Mouse (Mus musculus): ENCODE data around the gene Palm3. TPM values are rescaled to one million over a fixed set of nuclear protein-coding genes. Genes with fewer than 3 reads are reported as not detected.
"Not testable (repeated sequence)": the region's sequence is repeated elsewhere in the genome, so short reads cannot be mapped to it uniquely, and the experiment has no call there.

The Palm3 gene
- polyA plus RNA-seq, 1 experiment from 2014 or later = 7.4 TPM

DNA sequence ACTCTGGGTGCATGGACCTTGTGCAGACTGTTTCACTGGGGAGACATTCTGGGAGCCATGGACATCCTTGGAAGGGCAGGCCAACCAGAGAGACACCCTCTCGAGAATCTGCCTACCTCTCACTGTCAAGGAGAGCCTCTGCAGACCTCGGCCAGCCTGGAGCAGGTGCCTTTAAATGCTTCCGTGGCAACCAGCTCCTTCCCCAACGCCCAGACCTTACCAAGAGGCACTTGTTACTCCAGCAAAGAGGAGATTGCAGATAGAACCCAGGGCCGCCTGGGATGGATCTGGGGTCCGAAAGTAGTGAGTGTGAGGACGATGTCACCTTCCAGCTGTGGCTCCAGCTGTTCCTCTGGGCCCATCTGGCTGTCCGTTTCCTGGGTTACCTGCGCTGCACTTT lies 43.1 kb upstream of the Palm3 start:
- H3K9me3 ChIP-seq (ENCODE audit: control insufficient read depth, low read length) = no peaks in the 10 kb centered on the region
- no peak overlapping the region for H3K4me3 ChIP-seq (ENCODE audit: low read length)
- H3K36me3 ChIP-seq (ENCODE audit: control insufficient read depth, insufficient read depth, low read length) = peaks cover 34% of the 10 kb centered on the region
- H3K4me2 ChIP-seq (replicated peaks; ENCODE audit: low read depth, low read length) = no peak overlapping the region
- no peak overlapping the region for H3K9ac ChIP-seq (ENCODE audit: low read depth, low read length)
- peaks cover 24% of the 10 kb centered on the region for H3K4me1 ChIP-seq (ENCODE audit: control insufficient read depth, insufficient read depth, low read length)
- no peaks in the 10 kb centered on the region for H3K27me3 ChIP-seq (ENCODE audit: control insufficient read depth, insufficient read depth, low read length)
- H3K27ac ChIP-seq (ENCODE audit: low read depth, low read length) = 0 out of 2 replicates have a peak overlapping the region, but pooled peaks have one; percentile 47
- WGBS = 75% methylated on average over 9 of the region's 9 CpGs
- ATAC-seq (ENCODE audit: low FRiP score, low TSS enrichment) = no peak

GRCm38 (mm10) chr8:83980250-83980649 lies 41.0 kb upstream of the Palm3 start:
- Histone ChIP-seq H3K36me3 (ENCODE audit: control insufficient read depth, insufficient read depth, low read length) (peaks cover 51% of the 10 kb centered on the region), H3K4me1 (ENCODE audit: control insufficient read depth, insufficient read depth, low read length) (peaks cover 11% of the 10 kb centered on the region), H3K4me2 (replicated peaks; ENCODE audit: low read depth, low read length) (no peak overlapping the region), H3K4me3 (ENCODE audit: low read length) (no peak overlapping the region), H3K27me3 (ENCODE audit: control insufficient read depth, insufficient read depth, low read length) (no peaks in the 10 kb centered on the region), H3K9me3 (ENCODE audit: control insufficient read depth, low read length) (no peaks in the 10 kb centered on the region), H3K9ac (ENCODE audit: low read depth, low read length) (no peak overlapping the region), H3K27ac (ENCODE audit: low read depth, low read length) (no peak overlapping the region)
- ATAC-seq (ENCODE audit: low FRiP score, low TSS enrichment) = no peak
- 90% methylated on average over 1 of the region's 1 CpGs for WGBS

DNA sequence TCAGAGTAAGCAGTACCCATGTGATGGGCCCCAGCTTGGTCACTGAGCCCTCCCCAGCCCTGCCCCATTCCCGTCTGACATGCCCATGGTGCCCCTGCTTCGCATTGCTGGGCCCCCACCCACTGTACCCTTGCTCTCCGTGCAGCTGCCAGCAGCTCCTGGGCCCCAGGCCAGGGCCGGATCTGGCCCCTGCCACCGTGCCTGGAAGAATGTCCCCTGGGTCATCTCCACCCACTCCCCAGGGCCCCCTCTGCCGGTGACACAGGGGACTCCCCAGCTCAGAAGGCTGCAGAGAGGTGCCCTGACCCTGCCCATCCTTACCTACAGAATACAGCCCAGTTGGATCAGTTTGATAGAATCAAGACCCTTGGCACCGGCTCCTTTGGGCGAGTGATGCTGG lies 40.4 kb upstream of the Palm3 start:
- Histone ChIP-seq H3K27me3 (ENCODE audit: control insufficient read depth, insufficient read depth, low read length) (no peaks in the 10 kb centered on the region), H3K4me3 (ENCODE audit: low read length) (no peak overlapping the region), H3K4me2 (replicated peaks; ENCODE audit: low read depth, low read length) (no peak overlapping the region), H3K27ac (ENCODE audit: low read depth, low read length) (no peak overlapping the region), H3K9ac (ENCODE audit: low read depth, low read length) (no peak overlapping the region), H3K36me3 (ENCODE audit: control insufficient read depth, insufficient read depth, low read length) (peaks cover 56% of the 10 kb centered on the region), H3K4me1 (ENCODE audit: control insufficient read depth, insufficient read depth, low read length) (peaks cover 11% of the 10 kb centered on the region), H3K9me3 (ENCODE audit: control insufficient read depth, low read length) (no peaks in the 10 kb centered on the region)
- no peak for ATAC-seq (ENCODE audit: low FRiP score, low TSS enrichment)
- WGBS = 82% methylated on average over 8 of the region's 8 CpGs

- no peaks in the 10 kb centered on the region for H3K27me3 ChIP-seq (ENCODE audit: control insufficient read depth, insufficient read depth, low read length)
- 95% methylated on average over 7 of the region's 7 CpGs for WGBS
Observed at GRCm38 (mm10) chr8:83981533-83981932, 39.7 kb upstream of the Palm3 start.

DNA sequence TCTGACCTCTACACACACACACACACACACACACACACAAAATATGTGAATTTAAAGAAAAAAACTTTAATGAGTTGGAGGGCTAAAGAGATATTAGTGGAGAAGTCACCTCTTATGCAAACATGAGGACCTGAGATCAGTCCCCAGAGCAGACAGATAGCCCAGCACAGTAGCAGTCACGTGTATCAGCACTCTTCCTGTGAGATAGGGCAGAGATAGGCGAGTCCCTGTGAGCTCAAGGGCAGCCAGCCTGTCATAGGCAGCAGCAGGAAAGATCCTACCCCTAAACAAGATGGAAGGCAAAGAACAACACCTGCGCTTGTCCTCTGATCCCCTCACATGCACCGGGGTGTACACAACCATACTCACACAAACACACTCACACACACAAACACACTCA lies 38.8 kb upstream of the Palm3 start:
- Histone ChIP-seq H3K9me3 (ENCODE audit: control insufficient read depth, low read length) (no peaks in the 10 kb centered on the region), H3K27me3 (ENCODE audit: control insufficient read depth, insufficient read depth, low read length) (no peaks in the 10 kb centered on the region), H3K27ac (ENCODE audit: low read depth, low read length) (no peak overlapping the region), H3K36me3 (ENCODE audit: control insufficient read depth, insufficient read depth, low read length) (peaks cover 66% of the 10 kb centered on the region), H3K9ac (ENCODE audit: low read depth, low read length) (no peak overlapping the region), H3K4me2 (replicated peaks; ENCODE audit: low read depth, low read length) (no peak overlapping the region), H3K4me1 (ENCODE audit: control insufficient read depth, insufficient read depth, low read length) (peaks cover 4% of the 10 kb centered on the region), H3K4me3 (ENCODE audit: low read length) (no peak overlapping the region)
- ATAC-seq (ENCODE audit: low FRiP score, low TSS enrichment) = no peak
- WGBS = 91% methylated on average over 4 of the region's 4 CpGs

More at GRCm38 (mm10) chr8:83981533-83981932, 39.7 kb upstream of the Palm3 start:
- no peaks in the 10 kb centered on the region for H3K9me3 ChIP-seq (ENCODE audit: control insufficient read depth, low read length)
- peaks cover 11% of the 10 kb centered on the region for H3K4me1 ChIP-seq (ENCODE audit: control insufficient read depth, insufficient read depth, low read length)
- H3K9ac ChIP-seq (ENCODE audit: low read depth, low read length) = no peak overlapping the region
- H3K4me3 ChIP-seq (ENCODE audit: low read length) = no peak overlapping the region
- H3K4me2 ChIP-seq (replicated peaks; ENCODE audit: low read depth, low read length) = no peak overlapping the region
- peaks cover 59% of the 10 kb centered on the region for H3K36me3 ChIP-seq (ENCODE audit: control insufficient read depth, insufficient read depth, low read length)
- no peak overlapping the region for H3K27ac ChIP-seq (ENCODE audit: low read depth, low read length)
- ATAC-seq (ENCODE audit: low FRiP score, low TSS enrichment) = no peak

- not testable (repeated sequence) for ATAC-seq (ENCODE audit: low FRiP score, low TSS enrichment); H3K4me3 ChIP-seq (ENCODE audit: low read length); H3K9me3 ChIP-seq (ENCODE audit: control insufficient read depth, low read length); H3K9ac ChIP-seq (ENCODE audit: low read depth, low read length); H3K4me2 ChIP-seq (replicated peaks; ENCODE audit: low read depth, low read length); H3K4me1 ChIP-seq (ENCODE audit: control insufficient read depth, insufficient read depth, low read length); H3K27ac ChIP-seq (ENCODE audit: low read depth, low read length); H3K27me3 ChIP-seq (ENCODE audit: control insufficient read depth, insufficient read depth, low read length)
- 91% methylated on average over 2 of the region's 2 CpGs for whole genome bisulfite sequencing
- peaks cover 71% of the 10 kb centered on the region for H3K36me3 ChIP-seq (ENCODE audit: control insufficient read depth, insufficient read depth, low read length)
Observed at GRCm38 (mm10) chr8:83983222-83983621, 38.0 kb upstream of the Palm3 start.

DNA sequence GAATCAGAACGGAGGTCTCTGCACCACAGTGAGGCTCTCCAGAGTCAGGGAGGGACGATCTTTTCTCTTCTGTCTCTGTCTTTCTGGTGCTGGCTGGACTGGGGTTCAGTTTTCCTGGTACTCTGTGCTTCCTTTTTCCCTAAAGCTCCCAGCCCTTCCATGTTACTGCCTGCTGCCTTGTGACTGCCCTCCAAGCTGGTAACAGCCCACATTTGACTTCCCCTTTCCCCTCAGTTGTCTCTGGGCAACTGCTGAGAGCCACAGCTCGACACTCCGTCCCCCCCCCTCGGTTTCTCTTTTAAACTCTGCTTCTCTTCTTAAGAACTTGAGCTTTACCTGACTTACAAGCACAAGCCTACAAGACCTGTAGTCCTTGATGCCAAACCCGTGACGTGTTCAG lies 32.0 kb upstream of the Palm3 start:
- no peak for ATAC-seq (ENCODE audit: low FRiP score, low TSS enrichment)
- H3K27ac ChIP-seq (ENCODE audit: low read depth, low read length) = no peak overlapping the region
- no peaks in the 10 kb centered on the region for H3K27me3 ChIP-seq (ENCODE audit: control insufficient read depth, insufficient read depth, low read length)
- 91% methylated on average over 7 of the region's 7 CpGs for WGBS
- no peak overlapping the region for H3K4me3 ChIP-seq (ENCODE audit: low read length)
- no peak overlapping the region for H3K4me2 ChIP-seq (replicated peaks; ENCODE audit: low read depth, low read length)
- H3K9ac ChIP-seq (ENCODE audit: low read depth, low read length) = no peak overlapping the region
- H3K9me3 ChIP-seq (ENCODE audit: control insufficient read depth, low read length) = no peaks in the 10 kb centered on the region
- H3K36me3 ChIP-seq (ENCODE audit: control insufficient read depth, insufficient read depth, low read length) = peaks cover 77% of the 10 kb centered on the region
- H3K4me1 ChIP-seq (ENCODE audit: control insufficient read depth, insufficient read depth, low read length) = no peaks in the 10 kb centered on the region

DNA sequence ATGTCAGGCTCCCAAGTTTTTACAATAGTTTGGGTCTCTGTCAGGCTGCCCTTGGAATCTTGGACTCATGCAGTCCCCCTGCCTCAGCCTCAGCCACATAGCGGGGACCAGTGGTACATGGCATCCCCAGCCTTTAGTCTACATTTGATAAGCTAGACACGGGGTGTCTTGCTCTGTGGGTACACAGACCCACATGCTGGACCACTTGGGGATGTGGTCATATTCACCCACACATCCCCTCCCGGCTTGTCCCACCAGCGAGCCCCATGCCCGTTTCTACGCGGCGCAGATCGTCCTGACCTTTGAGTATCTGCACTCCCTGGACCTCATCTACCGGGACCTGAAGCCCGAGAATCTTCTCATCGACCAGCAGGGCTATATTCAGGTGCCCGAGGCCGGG lies 31.1 kb upstream of the Palm3 start:
- no peaks in the 10 kb centered on the region for H3K4me1 ChIP-seq (ENCODE audit: control insufficient read depth, insufficient read depth, low read length)
- peaks cover 72% of the 10 kb centered on the region for H3K36me3 ChIP-seq (ENCODE audit: control insufficient read depth, insufficient read depth, low read length)

GRCm38 (mm10) chr8:83992488-83992887 lies 28.8 kb upstream of the Palm3 start:
- Histone ChIP-seq H3K9me3 (ENCODE audit: control insufficient read depth, low read length) (no peaks in the 10 kb centered on the region), H3K9ac (ENCODE audit: low read depth, low read length) (no peak overlapping the region), H3K4me2 (replicated peaks; ENCODE audit: low read depth, low read length) (no peak overlapping the region), H3K4me3 (ENCODE audit: low read length) (no peak overlapping the region), H3K36me3 (ENCODE audit: control insufficient read depth, insufficient read depth, low read length) (peaks cover 52% of the 10 kb centered on the region), H3K4me1 (ENCODE audit: control insufficient read depth, insufficient read depth, low read length) (peaks cover 4% of the 10 kb centered on the region), H3K27ac (ENCODE audit: low read depth, low read length) (no peak overlapping the region), H3K27me3 (ENCODE audit: control insufficient read depth, insufficient read depth, low read length) (no peaks in the 10 kb centered on the region)
- no peak for ATAC-seq (ENCODE audit: low FRiP score, low TSS enrichment)
- WGBS = 63% methylated on average over 2 of the region's 2 CpGs

More for the DNA sequence above, 31.1 kb upstream of the Palm3 start:
- Histone ChIP-seq H3K27me3 (ENCODE audit: control insufficient read depth, insufficient read depth, low read length) (no peaks in the 10 kb centered on the region), H3K4me2 (replicated peaks; ENCODE audit: low read depth, low read length) (no peak overlapping the region), H3K9ac (ENCODE audit: low read depth, low read length) (no peak overlapping the region), H3K27ac (ENCODE audit: low read depth, low read length) (no peak overlapping the region), H3K4me3 (ENCODE audit: low read length) (no peak overlapping the region), H3K9me3 (ENCODE audit: control insufficient read depth, low read length) (no peaks in the 10 kb centered on the region)
- WGBS = 94% methylated on average over 14 of the region's 14 CpGs
- no peak for ATAC-seq (ENCODE audit: low FRiP score, low TSS enrichment)

Data from kidney, embryonic 14.5 days (tissue).